Mouse (Mus musculus) lung, embryonic 14.5 days (tissue): ENCODE data around the gene 9630041A04Rik. TPM values are rescaled to one million over a fixed set of nuclear protein-coding genes. Genes with fewer than 3 reads are reported as not detected.

Experiments
- ATAC-seq: fragments of 200-750 bp; cut with Nextera tagmentation; 2 replicates; pipeline ENCODE4 v1.8.0; 2017; ENCODE audit warnings: mild to moderate bottlenecking, moderate TSS enrichment, moderate library complexity; ENCODE audit not compliant: insufficient read depth
- DNase-seq: peaks from one replicate; pipeline ENCODE4 v3.0.0-alpha.2; 2015
- H3K27ac ChIP-seq: fragments of 300-500 bp; sonication (generic); 2 replicates; pipeline ENCODE4 v1.5.1; 2014; ENCODE audit warnings: low read depth, mild to moderate bottlenecking, moderate library complexity
- H3K27me3 ChIP-seq: fragments of 300-500 bp; sonication (generic); 2 replicates; pipeline ENCODE4 v1.6.1; 2014; ENCODE audit warnings: low read length, control low read depth; ENCODE audit not compliant: insufficient read depth
- H3K36me3 ChIP-seq: fragments of 300-500 bp; sonication (generic); 2 replicates; pipeline ENCODE4 v1.6.1; 2014; ENCODE audit warnings: control low read depth; ENCODE audit not compliant: insufficient read depth
- H3K4me1 ChIP-seq: fragments of 300-500 bp; sonication (generic); 2 replicates; pipeline ENCODE4 v1.6.1; 2014; ENCODE audit warnings: antibody characterized with exemption, control low read depth; ENCODE audit not compliant: insufficient read depth
- H3K4me2 ChIP-seq: fragments of 300-500 bp; sonication (generic); 2 replicates; pipeline ENCODE4 v1.6.1; 2014; ENCODE audit warnings: mild to moderate bottlenecking
- H3K4me3 ChIP-seq: fragments of 300-500 bp; sonication (generic); 2 replicates; pipeline ENCODE4 v1.5.1; 2014; ENCODE audit warnings: low read depth, low read length
- H3K9ac ChIP-seq: fragments of 300-500 bp; sonication (generic); 2 replicates; pipeline ENCODE4 v1.6.1; 2014
- H3K9me3 ChIP-seq: fragments of 300-500 bp; sonication (generic); 2 replicates; pipeline ENCODE4 v1.6.1; 2016; ENCODE audit warnings: low read depth, low read length, control low read depth
- CTCF ChIP-seq: IDR thresholded peaks from 2 replicates; pipeline ENCODE4 v1.5.1; 2016; ENCODE audit warnings: antibody characterized with exemption, low read depth
- WGBS: fragments of 180-500 bp; shearing (Covaris S2); extraction: QIAGEN DNeasy Blood & Tissue Kit; methylation state at CpG from one replicate; pipeline ENCODE4 v1.1.7; 2014; 5-methylcytosine and 5-hydroxymethylcytosine counted together
- polyA plus RNA-seq: library from polyadenylated mRNA; unstranded; fragments of >200 nt; fragmentation: Nextera tagmentation; extraction: Ambion mirVana; gene quantifications from 2 replicates; pipeline ENCODE4 v1.2.1, GENCODE M21; 2014

9630041A04Rik gene
- polyA plus RNA-seq, 1 experiment from 2014 or later: 0.24 TPM

DNA sequence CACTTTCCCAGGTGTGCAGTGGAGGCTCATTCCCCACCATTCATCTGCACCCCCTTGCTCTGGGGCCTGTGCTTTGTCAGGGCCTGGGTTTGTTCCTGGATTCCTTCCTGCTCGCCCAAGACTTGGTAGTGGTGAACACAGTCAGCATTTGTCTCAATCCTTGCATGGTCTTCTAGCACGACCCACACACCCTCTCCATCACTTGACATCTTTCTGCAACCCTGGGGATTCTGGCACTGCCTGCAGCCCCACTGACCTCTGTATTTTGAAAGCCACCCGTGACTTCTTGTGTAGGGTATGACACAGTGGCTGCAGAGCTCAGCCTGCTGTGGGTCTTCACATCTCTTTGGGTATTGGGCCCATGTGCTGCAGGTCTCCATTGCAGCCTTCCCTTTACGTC, 57.1 kb downstream of the 9630041A04Rik start:
- Histone ChIP-seq H3K27me3 (no peaks in the 10 kb centered on the region), H3K4me3 (no peak overlapping the region), H3K4me2 (no peak overlapping the region), H3K27ac (no peak overlapping the region), H3K36me3 (no peaks in the 10 kb centered on the region), H3K4me1 (no peaks in the 10 kb centered on the region), H3K9ac (no peak overlapping the region), H3K9me3 (no peaks in the 10 kb centered on the region)
- WGBS: 72% methylated on average over 4 of the region's 4 CpGs
- ATAC-seq (no peak), DNase-seq (no peak)
- no peak for TF ChIP-seq CTCF

DNA sequence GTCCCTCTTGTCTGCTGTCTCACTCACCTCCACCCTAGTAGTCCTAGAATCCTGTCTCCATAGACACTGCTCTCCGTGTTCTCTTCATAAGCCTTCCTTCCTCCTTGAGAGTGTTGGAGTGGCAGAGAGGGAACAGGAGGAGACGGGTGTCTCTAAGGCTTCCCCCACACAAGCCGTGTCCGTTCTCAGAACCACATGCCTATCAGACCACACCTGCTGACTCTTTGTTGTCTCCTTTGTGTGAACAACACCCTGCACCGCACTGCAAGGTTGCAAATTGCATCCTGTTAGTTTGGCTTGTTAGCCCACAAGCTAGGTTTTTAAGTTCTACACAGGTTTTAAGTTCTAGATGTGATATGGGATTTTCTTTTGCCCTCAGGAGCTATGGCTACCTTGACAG, 57.7 kb downstream of the 9630041A04Rik start:
- ATAC-seq: no peak
- TF ChIP-seq CTCF: no peak
- DNase-seq: no peak
- Histone ChIP-seq H3K27ac (no peak overlapping the region), H3K9ac (no peak overlapping the region), H3K27me3 (no peaks in the 10 kb centered on the region), H3K4me2 (no peak overlapping the region), H3K9me3 (no peaks in the 10 kb centered on the region), H3K4me1 (no peaks in the 10 kb centered on the region; the same call in 1 of the 2 replicates), H3K4me3 (no peak overlapping the region), H3K36me3 (no peaks in the 10 kb centered on the region)
- 80% methylated on average over 5 of the region's 5 CpGs for WGBS

DNA sequence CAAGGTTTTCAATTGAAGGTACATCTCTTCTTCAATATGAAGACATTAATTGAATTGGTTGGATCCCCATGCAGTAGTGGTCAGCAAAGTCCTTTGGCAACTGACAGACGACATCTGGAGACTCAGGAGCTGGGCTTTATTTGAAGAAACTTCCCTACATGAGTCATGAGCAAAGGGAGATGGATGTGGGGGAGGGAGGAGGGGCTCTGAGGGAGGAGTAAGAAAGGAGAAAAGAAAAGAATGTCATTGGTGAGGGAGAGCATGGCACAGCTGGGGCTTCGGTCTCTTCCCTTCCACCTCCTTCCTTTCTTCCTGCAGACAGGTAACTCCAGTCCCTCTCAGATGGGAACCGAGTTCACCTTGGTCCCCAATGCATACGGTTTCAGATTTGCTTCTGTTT, 61.2 kb downstream of the 9630041A04Rik start:
- Histone ChIP-seq H3K9ac (no peak overlapping the region), H3K27ac (no peak overlapping the region), H3K9me3 (no peaks in the 10 kb centered on the region), H3K27me3 (no peaks in the 10 kb centered on the region), H3K4me2 (no peak overlapping the region), H3K36me3 (no peaks in the 10 kb centered on the region), H3K4me3 (no peak overlapping the region), H3K4me1 (no peaks in the 10 kb centered on the region; the same call in 1 of the 2 replicates)
- WGBS: 56% methylated on average over 4 of the region's 4 CpGs
- DNase-seq: no peak
- no peak for ATAC-seq
- TF ChIP-seq CTCF: no peak

DNA sequence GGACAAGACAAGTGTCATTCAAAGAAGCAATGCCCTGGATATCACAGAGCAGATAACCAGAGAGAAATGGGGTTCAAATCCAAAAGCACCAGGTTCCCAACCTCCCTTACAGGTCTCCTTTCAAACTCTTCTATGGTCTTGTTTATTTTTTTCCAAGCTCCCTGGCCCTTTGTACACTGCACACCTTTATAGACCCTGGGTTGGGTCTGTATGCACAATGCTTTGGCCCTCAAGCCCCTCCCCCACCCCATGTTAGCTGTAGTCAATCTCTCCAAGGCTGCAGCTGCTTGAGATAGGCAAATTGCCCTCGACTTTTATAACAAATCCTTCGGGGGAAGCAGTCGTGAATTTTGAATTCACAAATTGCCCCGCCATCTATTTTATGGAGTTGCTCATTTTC, 63.2 kb downstream of the 9630041A04Rik start:
- no peaks in the 10 kb centered on the region; the same call in 1 of the 2 replicates for H3K4me1 ChIP-seq
- no peak overlapping the region for H3K4me3 ChIP-seq
- no peak overlapping the region for H3K4me2 ChIP-seq
- H3K9me3 ChIP-seq: no peaks in the 10 kb centered on the region
- ATAC-seq (no peak), DNase-seq (no peak)
- TF ChIP-seq CTCF: no peak
- H3K27ac ChIP-seq: no peak overlapping the region
- 39% methylated on average over 4 of the region's 4 CpGs for WGBS
- no peak overlapping the region for H3K9ac ChIP-seq
- no peaks in the 10 kb centered on the region for H3K36me3 ChIP-seq
- H3K27me3 ChIP-seq: no peaks in the 10 kb centered on the region

DNA sequence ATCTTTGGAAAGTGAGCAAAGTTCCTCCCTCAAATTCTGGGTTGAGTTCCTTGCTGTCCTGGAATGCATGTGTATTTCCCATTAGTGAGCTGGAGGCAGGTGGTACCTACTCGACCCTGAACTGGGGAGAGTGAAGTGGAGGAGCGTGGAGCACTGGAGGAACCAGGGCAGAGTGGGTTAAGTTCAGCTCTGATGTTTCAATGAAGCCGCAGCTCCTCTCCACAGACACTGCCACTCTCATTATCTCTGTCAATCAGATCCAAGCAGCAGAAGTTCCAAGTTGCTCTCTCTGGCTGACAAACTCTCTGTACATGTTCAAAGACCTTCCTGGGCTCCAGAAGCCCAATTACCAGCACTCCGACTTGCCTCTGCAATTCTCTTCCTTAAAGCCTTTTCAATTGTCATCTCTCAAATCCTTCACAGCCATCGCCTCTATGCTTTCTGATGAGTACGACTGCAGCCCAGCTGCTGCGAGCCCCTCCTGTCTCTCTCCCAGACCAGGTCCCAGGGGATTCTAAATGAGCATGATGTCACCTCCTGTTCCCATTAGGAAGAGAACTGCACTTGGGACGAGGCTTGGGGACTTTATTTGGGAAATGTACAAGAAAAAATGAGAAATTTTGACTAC, 72.4 kb downstream of the 9630041A04Rik start:
- no peaks in the 10 kb centered on the region for H3K36me3 ChIP-seq
- no peak overlapping the region for H3K4me3 ChIP-seq
- no peaks in the 10 kb centered on the region for H3K27me3 ChIP-seq
- TF ChIP-seq CTCF: no peak
- no peak overlapping the region for H3K4me2 ChIP-seq
- H3K4me1 ChIP-seq: no peaks in the 10 kb centered on the region
- H3K27ac ChIP-seq: no peak overlapping the region
- H3K9me3 ChIP-seq: no peaks in the 10 kb centered on the region
- ATAC-seq (no peak), DNase-seq (no peak)
- H3K9ac ChIP-seq: no peak overlapping the region
- WGBS: 52% methylated on average over 8 of the region's 8 CpGs

DNA sequence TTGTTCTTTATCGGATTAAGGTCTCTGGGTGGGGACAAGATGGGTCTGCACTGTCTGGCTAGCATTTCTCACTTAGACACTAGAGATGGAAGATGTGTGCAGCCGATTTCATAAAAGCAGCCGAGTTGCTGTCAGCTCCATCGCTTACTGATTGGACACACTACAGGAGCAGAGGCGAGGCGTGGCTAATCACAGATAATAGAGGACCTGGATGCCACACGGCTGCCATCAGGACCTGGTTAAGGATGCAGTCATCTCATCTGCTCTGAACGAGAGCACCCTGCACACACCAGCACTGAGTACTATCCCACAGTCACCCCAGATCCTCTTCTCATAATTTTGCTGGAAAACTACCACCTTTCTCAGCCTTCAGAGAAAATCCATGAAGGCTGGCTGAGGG, 73.2 kb downstream of the 9630041A04Rik start:
- ATAC-seq (no peak), DNase-seq (no peak)
- Histone ChIP-seq H3K4me3 (no peak overlapping the region), H3K36me3 (no peaks in the 10 kb centered on the region), H3K4me2 (no peak overlapping the region), H3K9me3 (no peaks in the 10 kb centered on the region), H3K4me1 (no peaks in the 10 kb centered on the region), H3K27me3 (no peaks in the 10 kb centered on the region), H3K27ac (no peak overlapping the region), H3K9ac (no peak overlapping the region)
- no peak for TF ChIP-seq CTCF
- WGBS: 71% methylated on average over 8 of the region's 8 CpGs

DNA sequence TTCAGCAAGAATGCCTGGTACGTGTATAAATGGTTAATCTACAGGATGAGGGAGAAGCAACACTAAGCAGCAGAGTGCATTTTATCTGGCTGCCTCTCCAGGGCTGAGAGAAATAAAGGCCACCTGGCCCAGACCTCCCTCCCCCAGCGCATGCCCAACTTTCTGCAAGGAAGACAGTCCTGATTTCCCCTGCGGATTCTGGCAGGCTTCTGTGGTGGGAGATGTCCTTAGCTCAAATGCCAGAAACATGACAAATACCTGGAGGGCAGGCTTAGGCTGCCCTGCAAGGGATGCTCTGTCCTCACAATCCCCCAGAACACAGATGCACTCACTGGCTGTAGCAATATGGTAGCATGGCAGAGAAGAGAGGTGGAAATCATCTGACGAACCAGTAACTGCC, 76.4 kb downstream of the 9630041A04Rik start:
- DNase-seq: no peak
- Histone ChIP-seq H3K27ac (no peak overlapping the region), H3K27me3 (no peaks in the 10 kb centered on the region), H3K9me3 (no peaks in the 10 kb centered on the region), H3K4me3 (no peak overlapping the region), H3K36me3 (no peaks in the 10 kb centered on the region), H3K9ac (no peak overlapping the region), H3K4me2 (no peak overlapping the region), H3K4me1 (no peaks in the 10 kb centered on the region; the same call in 1 of the 2 replicates)
- ATAC-seq: no peak
- TF ChIP-seq CTCF: no peak
- 55% methylated on average over 4 of the region's 4 CpGs for WGBS
